ENCODE assay signal across 8 mouse cellular contexts in genomic region chr1:62860788-62861187, GRCm38 (mm10).
DNase-seq lines count a peak whose midpoint lies in the region; ATAC-seq and TF ChIP-seq lines count a peak whose summit lies in the region.

No protein-coding gene starts in this region.

- no peak overlapping the region for H3K9ac ChIP-seq in hindbrain, embryonic 13.5 days
- H3K9ac ChIP-seq in hindbrain, embryonic 11.5 days (ENCODE audit: low read depth, low read length) = no peak overlapping the region
- H3K9ac ChIP-seq in kidney, postnatal 0 days (ENCODE audit: low read depth, low read length) = no peak overlapping the region
- H3K9ac ChIP-seq in midbrain, postnatal 0 days (replicated peaks; ENCODE audit: low read length, poor library complexity, severe bottlenecking) = no peak overlapping the region

- H3K4me3 ChIP-seq in hindbrain, embryonic 13.5 days = no peak overlapping the region
- no peak overlapping the region for H3K4me3 ChIP-seq in hindbrain, embryonic 11.5 days (ENCODE audit: low read depth, low read length)
- no peak overlapping the region for H3K4me3 ChIP-seq in embryonic fibroblast, embryonic 13.5 days (ENCODE audit: insufficient read depth, low read length)
- no peak overlapping the region for H3K4me3 ChIP-seq in kidney, postnatal 0 days (replicated peaks; ENCODE audit: low read depth, low read length)
- no peak overlapping the region for H3K4me3 ChIP-seq in midbrain, postnatal 0 days (ENCODE audit: low read depth, low read length)

- 0 out of 2 replicates have a peak, but pooled peaks cover 8% of the 10 kb centered on the region for H3K9me3 ChIP-seq in hindbrain, embryonic 13.5 days
- H3K9me3 ChIP-seq in hindbrain, embryonic 11.5 days (ENCODE audit: control insufficient read depth, low read length) = no peaks in the 10 kb centered on the region
- no peaks in the 10 kb centered on the region; the same call in 1 of the 2 replicates for H3K9me3 ChIP-seq in kidney, postnatal 0 days (replicated peaks; ENCODE audit: low read length)
- no peaks in the 10 kb centered on the region for H3K9me3 ChIP-seq in midbrain, postnatal 0 days (ENCODE audit: low read length)

- TF ChIP-seq CTCF in embryonic fibroblast, embryonic 13.5 days (IDR thresholded peaks at IDR 0.05; ENCODE audit: borderline replicate concordance, insufficient read depth, low read length) = no peak
- no peak for TF ChIP-seq CTCF in kidney, postnatal 0 days (IDR thresholded peaks at IDR 0.05; ENCODE audit: low read depth)
- no peak for TF ChIP-seq CTCF in midbrain, postnatal 0 days (IDR thresholded peaks at IDR 0.05)

- H3K4me2 ChIP-seq in hindbrain, embryonic 13.5 days = no peak overlapping the region
- no peak overlapping the region for H3K4me2 ChIP-seq in hindbrain, embryonic 11.5 days (replicated peaks; ENCODE audit: low read depth, low read length)
- no peak overlapping the region for H3K4me2 ChIP-seq in kidney, postnatal 0 days (ENCODE audit: low read length)
- H3K4me2 ChIP-seq in midbrain, postnatal 0 days (ENCODE audit: low read depth, low read length, poor library complexity, severe bottlenecking) = no peak overlapping the region

- H3K27ac ChIP-seq in hindbrain, embryonic 13.5 days = peak overlapping the region; percentile 64
- no peak overlapping the region for H3K27ac ChIP-seq in hindbrain, embryonic 11.5 days (ENCODE audit: low read depth, low read length)
- peak overlapping the region; percentile 7; the same call in 1 of the 2 replicates for H3K27ac ChIP-seq in embryonic fibroblast, embryonic 13.5 days (ENCODE audit: insufficient read depth, low read length)
- no peak overlapping the region for H3K27ac ChIP-seq in kidney, postnatal 0 days
- no peak overlapping the region for H3K27ac ChIP-seq in midbrain, postnatal 0 days (ENCODE audit: low read depth, low read length)

- peaks cover 10% of the 10 kb centered on the region for H3K4me1 ChIP-seq in hindbrain, embryonic 13.5 days (replicated peaks)
- no peaks in the 10 kb centered on the region for H3K4me1 ChIP-seq in hindbrain, embryonic 11.5 days (replicated peaks; ENCODE audit: control insufficient read depth, insufficient read depth, low read length)
- H3K4me1 ChIP-seq in embryonic fibroblast, embryonic 13.5 days (ENCODE audit: control insufficient read depth, insufficient read depth, low read length) = no peaks in the 10 kb centered on the region; the same call in 1 of the 2 replicates
- H3K4me1 ChIP-seq in kidney, postnatal 0 days (replicated peaks; ENCODE audit: insufficient read depth, low read length) = 0 out of 2 replicates have a peak, but pooled peaks cover 6% of the 10 kb centered on the region
- H3K4me1 ChIP-seq in midbrain, postnatal 0 days (ENCODE audit: insufficient read depth, low read length) = no peaks in the 10 kb centered on the region

- no peak for DNase-seq in hindbrain, embryonic 11.5 days (ENCODE audit: low spot score)
- peak; percentile 93 for DNase-seq in Muller cell, postnatal 12 days (ENCODE audit: inconsistent ontology term)
- peak; percentile 65 for DNase-seq in kidney, postnatal 0 days (ENCODE audit: low spot score)
- DNase-seq in midbrain, postnatal 0 days (ENCODE audit: low spot score) = peak; percentile 55
- DNase-seq in spleen, adult 12 weeks (ENCODE audit: low spot score) = no peak

- no peaks in the 10 kb centered on the region for H3K36me3 ChIP-seq in hindbrain, embryonic 13.5 days
- no peaks in the 10 kb centered on the region for H3K36me3 ChIP-seq in hindbrain, embryonic 11.5 days (ENCODE audit: control insufficient read depth, insufficient read depth, low read length)
- no peaks in the 10 kb centered on the region for H3K36me3 ChIP-seq in kidney, postnatal 0 days (ENCODE audit: insufficient read depth, low read length)
- H3K36me3 ChIP-seq in midbrain, postnatal 0 days (ENCODE audit: insufficient read depth, low read length) = no peaks in the 10 kb centered on the region

- no peaks in the 10 kb centered on the region for H3K27me3 ChIP-seq in hindbrain, embryonic 13.5 days
- H3K27me3 ChIP-seq in hindbrain, embryonic 11.5 days (ENCODE audit: control insufficient read depth, insufficient read depth, low read length) = no peaks in the 10 kb centered on the region
- H3K27me3 ChIP-seq in kidney, postnatal 0 days (ENCODE audit: insufficient read depth, low read length) = no peaks in the 10 kb centered on the region
- no peaks in the 10 kb centered on the region for H3K27me3 ChIP-seq in midbrain, postnatal 0 days (ENCODE audit: insufficient read depth, low read length)

- no peak for TF ChIP-seq POLR2A in embryonic fibroblast, embryonic 13.5 days (IDR thresholded peaks at IDR 0.05; ENCODE audit: low read depth, low read length)

- ATAC-seq in hindbrain, embryonic 13.5 days (ENCODE audit: low FRiP score) = peak; percentile 63; the same call in 1 of the 2 replicates
- ATAC-seq in hindbrain, embryonic 11.5 days (ENCODE audit: low FRiP score) = no peak
- ATAC-seq in kidney, postnatal 0 days (replicated peaks; ENCODE audit: low FRiP score, low read depth) = peak; percentile 25; the same call in 1 of the 2 replicates
- ATAC-seq in midbrain, postnatal 0 days (ENCODE audit: low FRiP score) = no peak
- ATAC-seq in megakaryocyte progenitor cell, adult 5-6 weeks (replicated peaks; ENCODE audit: poor library complexity) = no peak

- whole genome bisulfite sequencing in hindbrain, embryonic 13.5 days = 33% methylated on average over 5 of the region's 5 CpGs
- WGBS in hindbrain, embryonic 11.5 days = 37% methylated on average over 5 of the region's 5 CpGs
- 18% methylated on average over 5 of the region's 5 CpGs for WGBS in kidney, postnatal 0 days
- WGBS in midbrain, postnatal 0 days = 39% methylated on average over 5 of the region's 5 CpGs

Comparison
In these comparisons a context has a peak if more than half of its experiments do, and no peak if none do; other contexts are left out.
1. ATAC-seq: peak in hindbrain, embryonic 13.5 days (single experiment) and kidney, postnatal 0 days (single experiment); none in hindbrain, embryonic 11.5 days (single experiment), midbrain, postnatal 0 days (single experiment) and megakaryocyte progenitor cell, adult 5-6 weeks (single experiment).
2. H3K27ac ChIP-seq: peak in hindbrain, embryonic 13.5 days (single experiment) and embryonic fibroblast, embryonic 13.5 days (single experiment); none in hindbrain, embryonic 11.5 days (single experiment), kidney, postnatal 0 days (single experiment) and midbrain, postnatal 0 days (single experiment).
3. DNase-seq: peak in Muller cell, postnatal 12 days (single experiment), kidney, postnatal 0 days (single experiment) and midbrain, postnatal 0 days (single experiment); none in hindbrain, embryonic 11.5 days (single experiment) and spleen, adult 12 weeks (single experiment).